Mouse (Mus musculus): ENCODE measurements around the gene Gsdmc4. TPM values are rescaled to one million over a fixed set of nuclear protein-coding genes. Genes with fewer than 3 reads are reported as not detected.

The Gsdmc4 gene
- polyA plus RNA-seq, 2 experiments from 2014 or later: 0.21 TPM; not detected in 1

Other genes with a start within 250 kb of the Gsdmc4 start
- gene Gsdmc2, start 67.1 kb downstream of the Gsdmc4 start, polyA plus RNA-seq (2017; shearing (Covaris generic)): under 1 TPM in 1 of 2 experiments, not detected in 1; 0.15 TPM
- gene Gsdmc3, start 33.7 kb downstream of the Gsdmc4 start, polyA plus RNA-seq (2017; shearing (Covaris generic)): not detected
- gene Fam49b, start 148.2 kb upstream of the Gsdmc4 start, polyA plus RNA-seq (2017; shearing (Covaris generic)): 100 to 1,000 TPM in 1 of 2 experiments, 10 to 100 TPM in 1; 98.4 to 111 TPM

All from activated CD4-positive, CD25-positive, alpha-beta regulatory T cell, adult 4 months (primary cell).